Mouse (Mus musculus) heart, postnatal 4 days (tissue): ENCODE data around the gene D430041D05Rik. TPM values are rescaled to one million over a fixed set of nuclear protein-coding genes. Genes with fewer than 3 reads are reported as not detected.

Source experiments
- DNase-seq: peaks from one replicate; pipeline ENCODE4 v3.0.0; 2021
- total RNA-seq, 2 experiments: library from RNA; stranded (reverse); gene quantifications; 2 replicates each; pipeline ENCODE4 v1.2.3; 2021

D430041D05Rik gene
- total RNA-seq, 2 experiments from 2014 or later = 0.11 to 0.19 TPM

DNA sequence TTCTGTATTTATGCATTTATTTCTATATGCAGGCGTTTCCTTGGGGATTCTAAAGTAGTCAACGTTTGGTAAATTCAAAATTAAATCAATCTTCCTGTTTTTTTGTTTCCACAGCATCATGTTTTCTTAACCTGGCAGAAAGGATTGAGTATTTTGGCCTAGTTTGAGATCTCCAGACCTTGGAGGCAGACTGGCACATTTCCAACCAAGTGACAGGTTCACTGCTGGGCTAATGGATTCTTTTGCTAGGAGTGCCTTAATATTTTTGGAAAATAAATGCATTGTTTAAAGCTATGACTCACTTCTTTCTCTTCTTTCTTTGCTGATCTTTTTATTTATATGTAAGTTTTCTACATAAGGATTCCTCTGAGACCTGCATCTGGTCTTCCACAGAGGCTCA is 222.0 kb downstream of the D430041D05Rik start:
- DNase-seq = no peak

GRCm38 (mm10) chr2:104187073-104187472 is 223.7 kb downstream of the D430041D05Rik start:
- no peak for DNase-seq

DNA sequence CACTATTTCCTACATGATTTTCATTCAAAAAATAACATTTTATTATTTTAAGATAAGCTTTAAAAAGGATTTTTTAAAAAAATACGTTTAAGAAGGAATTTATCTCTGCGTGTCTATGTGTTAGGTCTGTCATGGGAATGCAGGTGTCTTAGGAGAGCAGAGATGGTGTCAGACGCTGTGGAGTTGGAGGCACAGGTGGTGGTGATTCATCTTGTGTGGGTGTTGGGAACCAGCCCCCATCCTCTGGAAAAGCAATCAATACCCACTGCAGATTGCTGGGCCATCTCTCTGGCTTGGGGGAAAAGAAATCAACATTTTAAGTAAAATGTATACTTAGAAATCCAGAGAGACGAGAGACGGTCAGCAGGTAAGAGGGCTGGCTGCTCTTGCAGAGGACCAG is 225.2 kb downstream of the D430041D05Rik start:
- DNase-seq = no peak

DNA sequence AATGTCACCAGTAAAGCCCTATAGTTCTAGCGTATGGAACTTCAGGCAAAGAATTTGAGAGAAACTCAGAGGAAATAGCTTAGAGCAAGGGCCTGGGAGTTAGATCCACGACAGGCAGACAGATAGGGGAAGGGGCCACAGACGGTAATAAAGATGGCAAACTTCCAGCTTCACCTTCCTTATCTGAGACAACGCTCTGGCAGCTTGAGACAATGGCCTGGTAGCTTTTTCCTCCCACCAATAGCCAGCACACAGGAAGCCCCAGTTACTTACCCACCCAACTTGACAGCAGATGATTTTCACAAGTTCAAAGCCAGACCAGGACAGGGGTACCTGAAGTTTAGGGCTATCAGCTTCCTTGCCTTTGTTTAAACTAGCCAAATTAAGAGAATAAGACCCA is 226.5 kb downstream of the D430041D05Rik start:
- no peak for DNase-seq

- no peak for DNase-seq
These were observed 227.5 kb downstream of the D430041D05Rik start for GRCm38 (mm10) chr2:104183246-104183845.

DNA sequence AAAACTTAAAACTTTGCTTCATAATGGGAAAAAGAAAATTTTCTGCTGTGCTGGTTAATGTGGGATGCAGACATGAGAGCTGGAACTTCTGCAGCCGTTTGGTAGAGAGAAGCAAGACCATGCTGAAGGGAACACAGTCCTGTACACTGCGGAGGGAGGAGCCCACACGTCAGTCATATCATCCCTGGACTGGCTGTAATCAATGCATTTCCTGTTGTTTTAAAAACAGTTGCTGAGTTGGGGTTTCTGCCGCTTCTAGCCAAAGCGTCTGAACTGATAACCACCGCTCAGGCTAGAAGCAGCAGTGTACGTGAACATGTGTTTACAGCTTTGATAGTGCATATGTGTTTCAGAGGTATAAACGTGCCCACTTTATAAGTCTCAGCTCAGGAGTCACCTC is 231.2 kb downstream of the D430041D05Rik start:
- no peak for DNase-seq

DNA sequence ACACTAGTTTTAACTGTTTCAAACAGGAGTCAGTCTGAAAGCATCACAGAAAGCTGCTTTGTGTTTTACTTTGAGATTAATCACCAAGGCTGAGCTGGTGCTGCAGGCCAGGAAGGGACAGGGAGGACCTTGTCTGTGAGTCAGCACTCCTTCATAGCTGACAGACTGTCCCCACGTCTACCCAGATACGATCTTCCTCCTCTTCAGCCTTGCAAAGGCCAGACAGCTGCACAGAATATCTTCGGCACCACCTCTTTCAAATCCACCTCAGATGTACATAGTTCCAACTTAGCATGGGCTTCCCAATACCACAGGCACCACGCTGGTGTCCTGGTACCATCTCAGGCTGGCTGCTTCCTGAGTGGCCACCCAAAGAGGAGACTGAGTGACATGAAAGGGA is 232.6 kb downstream of the D430041D05Rik start:
- DNase-seq = no peak

DNA sequence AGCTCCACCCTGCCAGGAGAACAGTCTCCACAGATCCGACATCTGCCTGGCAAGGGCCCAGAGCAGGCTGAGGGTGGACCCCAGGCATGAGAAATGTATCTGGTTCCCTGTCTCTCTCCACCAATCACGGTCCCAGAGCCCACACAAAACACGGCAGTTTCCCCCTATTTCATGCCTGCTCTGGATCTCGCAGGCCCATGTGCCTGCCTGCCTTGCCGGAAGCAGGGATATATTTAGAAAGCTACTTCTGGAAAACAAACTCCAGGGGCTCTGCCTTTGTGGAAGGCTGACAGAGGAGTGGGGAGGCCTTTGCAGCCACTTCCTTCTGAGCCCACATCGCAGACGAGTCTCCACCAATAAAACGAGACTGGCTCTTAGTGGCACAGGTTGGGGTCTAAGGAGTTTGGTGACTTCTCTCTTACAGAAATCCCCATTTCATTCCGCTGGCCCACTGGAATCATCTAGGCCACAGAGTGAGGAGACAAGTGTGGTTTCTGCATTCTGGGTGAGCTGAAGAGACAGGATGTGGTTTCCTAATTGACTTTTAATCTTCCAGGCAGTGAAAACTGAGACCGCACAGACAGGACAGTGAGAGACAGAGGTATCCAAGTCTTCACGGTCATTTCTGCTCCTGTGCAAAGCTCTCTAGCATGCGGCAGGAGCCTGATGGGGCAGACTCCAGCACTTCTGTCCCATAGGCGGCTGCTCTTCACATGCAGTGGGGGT is 233.7 kb downstream of the D430041D05Rik start:
- peak; percentile 53 for DNase-seq

GRCm38 (mm10) chr2:104176166-104176978 is 234.4 kb downstream of the D430041D05Rik start:
- peak; percentile 17 for DNase-seq

DNA sequence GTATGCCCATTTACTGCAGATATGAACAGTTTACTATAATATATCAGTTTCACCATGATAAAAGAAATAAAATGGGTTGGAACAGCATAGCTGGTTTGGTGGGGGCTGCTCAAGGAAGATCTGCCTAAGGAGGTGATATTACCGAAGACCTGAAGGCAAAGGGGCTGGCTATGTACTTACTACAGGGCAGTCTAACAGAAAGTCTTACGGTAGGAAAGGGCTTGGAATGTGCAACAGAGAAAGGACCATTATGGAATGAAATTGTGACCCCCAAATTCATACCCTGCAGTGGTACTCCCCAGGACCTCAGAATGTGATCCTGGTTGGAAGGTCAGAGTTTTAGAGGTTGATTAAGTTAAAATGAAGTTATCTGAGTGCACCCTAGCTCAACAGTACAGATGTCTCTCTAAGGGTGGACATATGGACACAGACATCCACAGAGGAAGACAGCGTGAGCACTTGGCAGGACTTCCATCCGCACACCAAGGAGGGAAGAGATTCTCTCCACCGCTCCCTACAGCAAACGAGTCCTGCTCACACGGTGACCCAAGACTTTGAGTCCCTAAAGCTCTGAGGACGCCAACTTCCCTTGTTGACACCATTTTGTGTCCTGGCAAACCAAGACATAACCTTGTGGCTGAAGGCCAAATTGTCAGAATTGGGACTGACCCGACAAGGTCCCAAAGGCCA is 235.2 kb downstream of the D430041D05Rik start:
- DNase-seq = no peak

- no peak for DNase-seq
These were observed 237.4 kb downstream of the D430041D05Rik start for GRCm38 (mm10) chr2:104173431-104173830.

DNA sequence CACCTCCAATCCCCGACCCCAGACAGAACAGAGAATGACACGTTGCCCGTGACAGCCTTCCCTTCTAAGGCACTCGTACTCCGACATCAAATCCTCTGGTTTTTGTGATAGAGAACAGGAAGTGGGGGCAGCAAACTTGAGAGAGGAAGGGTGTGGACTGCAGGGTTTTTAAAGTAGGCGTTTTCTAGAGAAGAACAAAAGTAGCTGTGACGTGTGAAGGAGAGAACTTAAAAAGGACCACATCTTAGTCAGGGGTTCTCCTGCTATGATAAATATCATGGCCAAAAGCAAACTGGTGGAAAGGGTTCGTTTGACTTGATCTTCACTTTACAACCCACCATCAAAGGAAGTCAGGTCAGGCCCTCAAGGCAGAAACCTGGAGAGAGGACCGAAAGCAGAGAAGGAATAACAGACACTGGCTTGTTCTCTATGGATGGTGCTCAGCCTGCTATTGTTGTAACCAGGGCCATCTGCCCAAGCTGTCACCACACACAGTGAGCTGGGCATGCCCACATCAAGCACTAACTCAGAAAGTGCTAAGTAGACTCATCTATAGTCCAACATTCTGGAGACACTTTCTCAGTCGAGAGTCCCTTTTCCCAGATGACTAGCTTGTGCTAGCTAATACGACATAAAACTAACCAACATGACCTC is 238.0 kb downstream of the D430041D05Rik start:
- no peak for DNase-seq

- no peak for DNase-seq
These were observed 242.5 kb downstream of the D430041D05Rik start for GRCm38 (mm10) chr2:104168186-104168896.

DNA sequence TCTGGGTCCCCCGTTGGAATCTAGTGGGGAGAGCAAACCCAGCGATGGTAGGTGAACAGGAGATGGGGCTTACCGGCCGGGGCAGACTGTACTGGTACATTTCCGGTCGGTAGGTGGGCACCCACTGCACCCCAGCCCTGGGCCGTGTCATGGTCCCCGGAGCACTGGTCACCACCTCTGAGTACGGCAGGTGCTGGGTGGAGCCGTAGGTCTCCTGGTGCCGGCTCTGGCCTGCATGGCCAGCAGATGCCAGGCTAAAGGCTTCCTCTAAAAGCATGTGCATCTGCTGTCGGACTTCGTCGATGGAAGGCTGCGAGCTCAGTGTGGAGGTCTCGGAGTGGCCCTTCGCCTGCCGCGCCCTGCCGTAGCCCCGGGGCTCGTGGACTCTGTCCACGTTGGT is 243.0 kb downstream of the D430041D05Rik start:
- no peak for DNase-seq

DNA sequence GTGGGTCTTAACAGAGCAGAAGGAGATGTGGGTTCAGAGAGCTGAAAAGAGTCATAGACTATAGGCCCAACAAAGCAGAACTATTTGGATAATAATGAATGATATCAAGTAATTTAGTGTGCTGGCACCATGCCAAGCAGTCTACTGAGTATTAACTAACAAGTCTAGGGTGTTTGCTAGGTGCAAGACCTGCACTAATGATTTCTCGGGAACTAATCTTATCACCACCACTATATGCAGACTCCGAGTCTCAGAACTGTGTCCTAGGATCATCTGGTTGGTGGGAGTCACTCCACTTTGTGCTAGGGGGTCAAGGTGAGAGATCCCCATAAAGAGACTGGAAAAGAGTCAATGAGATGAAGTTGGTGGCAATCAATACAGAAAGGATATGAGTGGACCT is 245.2 kb downstream of the D430041D05Rik start:
- no peak for DNase-seq

DNA sequence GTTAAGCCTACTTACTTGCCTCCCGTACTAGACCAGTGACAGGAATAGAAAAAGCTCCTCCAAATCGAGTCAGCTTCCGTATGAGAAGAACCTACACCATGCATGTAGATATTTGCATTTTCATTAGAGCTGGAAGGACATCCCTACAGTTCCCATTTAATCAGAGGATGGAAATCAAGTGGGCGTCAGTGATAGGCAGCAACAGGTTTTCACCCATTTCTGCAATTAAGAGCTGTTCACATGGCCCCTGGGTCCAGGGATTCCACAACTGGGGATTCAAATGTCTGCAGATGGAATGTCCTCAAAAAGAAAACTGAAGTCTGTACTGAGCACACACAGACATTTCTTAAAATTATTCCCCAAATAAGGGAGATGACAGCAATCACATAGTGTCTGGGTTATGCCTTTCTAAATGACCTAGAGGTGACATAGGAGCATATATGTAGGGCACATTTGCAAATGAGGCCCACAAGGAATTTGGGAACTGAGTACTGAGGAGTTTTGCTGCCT is 246.8 kb downstream of the D430041D05Rik start:
- no peak for DNase-seq

- no peak for DNase-seq
These were observed 247.4 kb downstream of the D430041D05Rik start for GRCm38 (mm10) chr2:104163418-104163817.

- no peak for DNase-seq
These were observed 253.0 kb downstream of the D430041D05Rik start for GRCm38 (mm10) chr2:104157831-104158230.

- DNase-seq = no peak
These were observed 256.9 kb downstream of the D430041D05Rik start for GRCm38 (mm10) chr2:104153876-104154275.

DNA sequence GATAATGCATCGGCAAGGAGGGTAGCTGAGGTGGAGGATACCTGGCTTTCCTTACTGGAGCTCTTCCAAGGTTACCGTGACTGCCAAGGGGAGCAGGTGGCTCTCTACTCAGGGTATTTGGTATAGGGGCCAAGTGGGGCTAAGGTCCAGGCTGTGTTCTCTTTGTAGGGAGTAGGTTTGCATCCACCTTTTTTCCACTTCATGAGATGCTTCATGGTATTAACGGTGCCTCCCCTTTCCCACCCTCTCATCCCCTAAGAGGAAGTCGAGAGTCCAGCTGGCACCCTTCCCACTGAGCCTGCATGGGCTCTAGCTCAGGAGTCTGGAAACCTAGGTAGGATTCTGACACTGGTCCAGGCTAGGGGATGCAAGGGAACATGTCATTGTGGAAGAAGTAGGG is 257.5 kb downstream of the D430041D05Rik start:
- no peak for DNase-seq
